ENCODE assay signal across 12 mouse cellular contexts in genomic region chr19:21946262-21946922, GRCm38 (mm10).
DNase-seq lines count a peak whose midpoint lies in the region; ATAC-seq and TF ChIP-seq lines count a peak whose summit lies in the region.
"Had no signal": no experiment of that assay in that cellular context is flagged by ENCODE, and none has a peak within 500 bp of the region (broad histone marks: within the 10 kb centered on the region; RNA-seq: fewer than 3 reads in every experiment).

No protein-coding gene starts in this region.

- no peaks in the 10 kb centered on the region for H3K27me3 ChIP-seq in embryonic facial prominence, embryonic 11.5 days (ENCODE audit: control insufficient read depth, insufficient read depth, low read length)
- no peaks in the 10 kb centered on the region for H3K27me3 ChIP-seq in embryonic facial prominence, embryonic 10.5 days (replicated peaks; ENCODE audit: low read depth, poor library complexity, severe bottlenecking)
- H3K27me3 ChIP-seq in midbrain, embryonic 11.5 days (ENCODE audit: control insufficient read depth, insufficient read depth, low read length): no peaks in the 10 kb centered on the region
- H3K27me3 ChIP-seq in midbrain, embryonic 15.5 days (replicated peaks): no peaks in the 10 kb centered on the region
- H3K27me3 ChIP-seq in heart, postnatal 0 days (ENCODE audit: control insufficient read depth, insufficient read depth, low read length): no peaks in the 10 kb centered on the region
- H3K27me3 ChIP-seq in splenic B cell, adult 2 months (ENCODE audit: control insufficient read depth, insufficient read depth, low read length, poor library complexity, severe bottlenecking): no peaks in the 10 kb centered on the region

- H3K4me2 ChIP-seq in embryonic facial prominence, embryonic 11.5 days (ENCODE audit: low read depth, low read length): no peak overlapping the region
- no peak overlapping the region for H3K4me2 ChIP-seq in midbrain, embryonic 11.5 days
- no peak overlapping the region for H3K4me2 ChIP-seq in midbrain, embryonic 15.5 days
- H3K4me2 ChIP-seq in heart, postnatal 0 days (ENCODE audit: low read depth, low read length): no peak overlapping the region
- H3K4me2 ChIP-seq: liver, embryonic 11.5 days had no signal

- TF ChIP-seq CTCF in heart, postnatal 0 days (IDR thresholded peaks at IDR 0.05; ENCODE audit: low read depth): no peak

- no peaks in the 10 kb centered on the region for H3K9me3 ChIP-seq in embryonic facial prominence, embryonic 11.5 days (replicated peaks; ENCODE audit: control insufficient read depth, low read length)
- no peaks in the 10 kb centered on the region for H3K9me3 ChIP-seq in embryonic facial prominence, embryonic 10.5 days
- H3K9me3 ChIP-seq in midbrain, embryonic 11.5 days (ENCODE audit: control insufficient read depth, low read length): no peaks in the 10 kb centered on the region
- H3K9me3 ChIP-seq in midbrain, embryonic 15.5 days: no peaks in the 10 kb centered on the region
- no peaks in the 10 kb centered on the region for H3K9me3 ChIP-seq in heart, postnatal 0 days (replicated peaks; ENCODE audit: control insufficient read depth, low read length)

- ATAC-seq in embryonic facial prominence, embryonic 11.5 days (replicated peaks; ENCODE audit: insufficient number of reproducible peaks, low FRiP score, low TSS enrichment, low read depth): no peak; the same call in 1 of the 2 replicates
- ATAC-seq in midbrain, embryonic 11.5 days (ENCODE audit: low FRiP score): no peak
- ATAC-seq in midbrain, embryonic 15.5 days (replicated peaks): no peak
- ATAC-seq in heart, postnatal 0 days (ENCODE audit: insufficient read depth, low read depth): peak; percentile 45; the same call in 1 of the 2 replicates
- ATAC-seq: forebrain, embryonic 14.5 days had no signal

- DNase-seq in embryonic facial prominence, embryonic 11.5 days (ENCODE audit: low spot score): peak; percentile 17
- no peak for DNase-seq in embryonic facial prominence, embryonic 10.5 days (ENCODE audit: low spot score)
- peak; percentile 69 for DNase-seq in midbrain, embryonic 11.5 days (ENCODE audit: low spot score, missing footprints)
- no peak for DNase-seq in heart, postnatal 0 days (ENCODE audit: low spot score)
- DNase-seq in splenic B cell, adult 2 months (ENCODE audit: low read depth, low spot score): peak; percentile 63
- no peak for DNase-seq in testis, postnatal 10 days (ENCODE audit: low spot score)
- no peak for DNase-seq in retina, postnatal 1 day
- DNase-seq: cerebellum, postnatal 14 days; midbrain, embryonic 14.5 days had no signal

- no peak overlapping the region for H3K9ac ChIP-seq in embryonic facial prominence, embryonic 11.5 days (replicated peaks; ENCODE audit: low read length)
- H3K9ac ChIP-seq in midbrain, embryonic 11.5 days (ENCODE audit: low read length): no peak overlapping the region
- no peak overlapping the region for H3K9ac ChIP-seq in midbrain, embryonic 15.5 days
- no peak overlapping the region for H3K9ac ChIP-seq in heart, postnatal 0 days (replicated peaks; ENCODE audit: low read depth, low read length)

- 50% methylated on average over 5 of the region's 5 CpGs for WGBS in embryonic facial prominence, embryonic 11.5 days
- 68% methylated on average over 5 of the region's 5 CpGs for WGBS in embryonic facial prominence, embryonic 10.5 days
- 75% methylated on average over 5 of the region's 5 CpGs for WGBS in midbrain, embryonic 11.5 days
- 62% methylated on average over 5 of the region's 5 CpGs for WGBS in midbrain, embryonic 15.5 days
- WGBS in heart, postnatal 0 days: 55% methylated on average over 5 of the region's 5 CpGs

- H3K36me3 ChIP-seq in embryonic facial prominence, embryonic 11.5 days (replicated peaks; ENCODE audit: control insufficient read depth, insufficient read depth, low read depth, low read length): no peaks in the 10 kb centered on the region
- H3K36me3 ChIP-seq in embryonic facial prominence, embryonic 10.5 days (replicated peaks): no peaks in the 10 kb centered on the region
- no peaks in the 10 kb centered on the region for H3K36me3 ChIP-seq in midbrain, embryonic 11.5 days (ENCODE audit: control insufficient read depth, insufficient read depth, low read length)
- H3K36me3 ChIP-seq in midbrain, embryonic 15.5 days (replicated peaks): no peaks in the 10 kb centered on the region
- H3K36me3 ChIP-seq in heart, postnatal 0 days (replicated peaks; ENCODE audit: control insufficient read depth, insufficient read depth, low read length): no peaks in the 10 kb centered on the region
- no peaks in the 10 kb centered on the region for H3K36me3 ChIP-seq in splenic B cell, adult 2 months (ENCODE audit: control insufficient read depth, insufficient read depth, low read length, poor library complexity, severe bottlenecking)

- H3K4me3 ChIP-seq in embryonic facial prominence, embryonic 11.5 days (ENCODE audit: low read depth, low read length): no peak overlapping the region
- H3K4me3 ChIP-seq in embryonic facial prominence, embryonic 10.5 days: no peak overlapping the region
- H3K4me3 ChIP-seq in midbrain, embryonic 11.5 days (ENCODE audit: low read depth, low read length): no peak overlapping the region
- H3K4me3 ChIP-seq in midbrain, embryonic 15.5 days: no peak overlapping the region
- no peak overlapping the region for H3K4me3 ChIP-seq in heart, postnatal 0 days (ENCODE audit: low read depth, low read length)

- TF ChIP-seq EP300 in heart, postnatal 0 days (IDR thresholded peaks at IDR 0.05; ENCODE audit: low read depth): no peak

- H3K27ac ChIP-seq in embryonic facial prominence, embryonic 11.5 days (replicated peaks; ENCODE audit: low read depth, low read length): no peak overlapping the region
- H3K27ac ChIP-seq in embryonic facial prominence, embryonic 10.5 days (replicated peaks): no peak overlapping the region
- H3K27ac ChIP-seq in midbrain, embryonic 11.5 days (ENCODE audit: low read depth, low read length): no peak overlapping the region
- no peak overlapping the region for H3K27ac ChIP-seq in midbrain, embryonic 15.5 days
- H3K27ac ChIP-seq in heart, postnatal 0 days (ENCODE audit: low read depth): no peak overlapping the region

- no peaks in the 10 kb centered on the region for H3K4me1 ChIP-seq in embryonic facial prominence, embryonic 11.5 days (ENCODE audit: control insufficient read depth, insufficient read depth, low read length)
- H3K4me1 ChIP-seq in embryonic facial prominence, embryonic 10.5 days: no peaks in the 10 kb centered on the region
- H3K4me1 ChIP-seq in midbrain, embryonic 11.5 days (ENCODE audit: control insufficient read depth, insufficient read depth, low read length): no peaks in the 10 kb centered on the region
- H3K4me1 ChIP-seq in midbrain, embryonic 15.5 days: no peaks in the 10 kb centered on the region
- no peaks in the 10 kb centered on the region for H3K4me1 ChIP-seq in heart, postnatal 0 days (ENCODE audit: control insufficient read depth, insufficient read depth)

Comparison
In these comparisons a context has a peak if more than half of its experiments do, and no peak if none do; other contexts are left out.
1. DNase-seq: peak in embryonic facial prominence, embryonic 11.5 days (single experiment), midbrain, embryonic 11.5 days (single experiment) and splenic B cell, adult 2 months (single experiment); none in embryonic facial prominence, embryonic 10.5 days (single experiment), heart, postnatal 0 days (single experiment), testis, postnatal 10 days (single experiment) and retina, postnatal 1 day (single experiment).